Mouse (Mus musculus): ENCODE measurements at regions not wholly inside any gene's neighbourhood (a gene's known extent, or its start where the extent isn't known, plus 50 kb on each side); places are given as distances from the start of the nearest gene placed in this dataset.

GRCm38 (mm10) chr6:98590989-98591388 is 248.4 kb upstream of the Gm765 start:
- no peak overlapping the region for H3K4me3 ChIP-seq (replicated peaks)
- no peaks in the 10 kb centered on the region for H3K9me3 ChIP-seq
- no peaks in the 10 kb centered on the region for H3K27me3 ChIP-seq (replicated peaks)
- no peaks in the 10 kb centered on the region for H3K36me3 ChIP-seq
- H3K27ac ChIP-seq, result no peak overlapping the region
- no peak overlapping the region for H3K4me2 ChIP-seq
- no peak overlapping the region for H3K9ac ChIP-seq
- H3K4me1 ChIP-seq, result no peaks in the 10 kb centered on the region
- 74% methylated on average over 4 of the region's 4 CpGs for WGBS
- ATAC-seq (ENCODE audit: insufficient read depth, low FRiP score, low read depth), result no peak

- H3K27me3 ChIP-seq (replicated peaks), result no peaks in the 10 kb centered on the region
- 0 out of 2 replicates have a peak overlapping the region, but pooled peaks have one; percentile 44 for H3K27ac ChIP-seq
- H3K36me3 ChIP-seq, result no peaks in the 10 kb centered on the region
- no peak overlapping the region for H3K4me3 ChIP-seq (replicated peaks)
- no peaks in the 10 kb centered on the region for H3K9me3 ChIP-seq
- WGBS, result 42% methylated on average over 4 of the region's 4 CpGs
- no peak overlapping the region for H3K4me2 ChIP-seq
- peak; percentile 97 for ATAC-seq (ENCODE audit: insufficient read depth, low FRiP score, low read depth)
- H3K9ac ChIP-seq, result no peak overlapping the region
- H3K4me1 ChIP-seq, result no peaks in the 10 kb centered on the region
Observed at GRCm38 (mm10) chr6:98588979-98589378, 246.4 kb upstream of the Gm765 start.

- Histone ChIP-seq H3K27ac (no peak overlapping the region), H3K9me3 (no peaks in the 10 kb centered on the region), H3K36me3 (no peaks in the 10 kb centered on the region), H3K4me3 (replicated peaks) (no peak overlapping the region), H3K4me2 (no peak overlapping the region), H3K4me1 (0 out of 2 replicates have a peak, but pooled peaks cover 3% of the 10 kb centered on the region), H3K27me3 (replicated peaks) (no peaks in the 10 kb centered on the region), H3K9ac (no peak overlapping the region)
- WGBS, result 82% methylated on average over 4 of the region's 4 CpGs
- no peak for ATAC-seq (ENCODE audit: insufficient read depth, low FRiP score, low read depth)
Observed at GRCm38 (mm10) chr6:98584541-98584940, 242.0 kb upstream of the Gm765 start.

GRCm38 (mm10) chr6:98582826-98583225 is 240.3 kb upstream of the Gm765 start:
- WGBS, result 62% methylated on average over 2 of the region's 2 CpGs
- Histone ChIP-seq H3K9me3 (no peaks in the 10 kb centered on the region), H3K27ac (no peak overlapping the region), H3K36me3 (no peaks in the 10 kb centered on the region), H3K4me1 (0 out of 2 replicates have a peak, but pooled peaks cover 3% of the 10 kb centered on the region), H3K9ac (no peak overlapping the region), H3K27me3 (replicated peaks) (no peaks in the 10 kb centered on the region), H3K4me3 (replicated peaks) (no peak overlapping the region), H3K4me2 (no peak overlapping the region)
- no peak for ATAC-seq (ENCODE audit: insufficient read depth, low FRiP score, low read depth)

- Histone ChIP-seq H3K4me3 (replicated peaks) (no peak overlapping the region), H3K27me3 (replicated peaks) (no peaks in the 10 kb centered on the region), H3K36me3 (no peaks in the 10 kb centered on the region), H3K9me3 (no peaks in the 10 kb centered on the region), H3K4me2 (no peak overlapping the region), H3K9ac (no peak overlapping the region), H3K27ac (no peak overlapping the region), H3K4me1 (no peaks in the 10 kb centered on the region)
- no peak for ATAC-seq (ENCODE audit: insufficient read depth, low FRiP score, low read depth)
- WGBS, result 92% methylated on average over 1 of the region's 1 CpGs
Observed at GRCm38 (mm10) chr6:98575227-98575626, 232.7 kb upstream of the Gm765 start.

GRCm38 (mm10) chr6:98555702-98556101 is 213.1 kb upstream of the Gm765 start:
- Histone ChIP-seq H3K9me3 (no peaks in the 10 kb centered on the region), H3K27me3 (replicated peaks) (no peaks in the 10 kb centered on the region), H3K4me2 (no peak overlapping the region), H3K4me3 (replicated peaks) (no peak overlapping the region), H3K4me1 (no peaks in the 10 kb centered on the region), H3K36me3 (no peaks in the 10 kb centered on the region), H3K27ac (no peak overlapping the region), H3K9ac (no peak overlapping the region)
- 83% methylated on average over 1 of the region's 1 CpGs for WGBS
- ATAC-seq (ENCODE audit: insufficient read depth, low FRiP score, low read depth), result no peak

GRCm38 (mm10) chr6:98553922-98554321 is 211.4 kb upstream of the Gm765 start:
- Histone ChIP-seq H3K9me3 (no peaks in the 10 kb centered on the region), H3K4me3 (replicated peaks) (no peak overlapping the region), H3K27me3 (replicated peaks) (no peaks in the 10 kb centered on the region), H3K9ac (no peak overlapping the region), H3K27ac (no peak overlapping the region), H3K4me2 (no peak overlapping the region), H3K36me3 (no peaks in the 10 kb centered on the region), H3K4me1 (0 out of 2 replicates have a peak, but pooled peaks cover 3% of the 10 kb centered on the region)
- no peak for ATAC-seq (ENCODE audit: insufficient read depth, low FRiP score, low read depth)
- 79% methylated on average over 1 of the region's 1 CpGs for WGBS

- no peak for ATAC-seq (ENCODE audit: insufficient read depth, low FRiP score, low read depth)
Observed at GRCm38 (mm10) chr6:98551781-98552180, 209.2 kb upstream of the Gm765 start.

GRCm38 (mm10) chr6:98526882-98527440 is 184.4 kb upstream of the Gm765 start:
- no peak overlapping the region for H3K27ac ChIP-seq
- no peaks in the 10 kb centered on the region for H3K27me3 ChIP-seq (replicated peaks)
- no peaks in the 10 kb centered on the region for H3K9me3 ChIP-seq
- WGBS, result 67% methylated on average over 15 of the region's 15 CpGs
- H3K9ac ChIP-seq, result no peak overlapping the region
- no peaks in the 10 kb centered on the region for H3K4me1 ChIP-seq
- no peaks in the 10 kb centered on the region for H3K36me3 ChIP-seq
- H3K4me2 ChIP-seq, result no peak overlapping the region
- no peak for ATAC-seq (ENCODE audit: insufficient read depth, low FRiP score, low read depth)
- no peak overlapping the region for H3K4me3 ChIP-seq (replicated peaks)

More at GRCm38 (mm10) chr6:98551781-98552180, 209.2 kb upstream of the Gm765 start:
- Histone ChIP-seq H3K27ac (no peak overlapping the region), H3K4me3 (replicated peaks) (no peak overlapping the region), H3K9me3 (no peaks in the 10 kb centered on the region), H3K27me3 (replicated peaks) (no peaks in the 10 kb centered on the region), H3K4me1 (0 out of 2 replicates have a peak, but pooled peaks cover 3% of the 10 kb centered on the region), H3K36me3 (no peaks in the 10 kb centered on the region), H3K9ac (no peak overlapping the region), H3K4me2 (no peak overlapping the region)
- WGBS, result 80% methylated on average over 3 of the region's 3 CpGs

GRCm38 (mm10) chr6:98525286-98525685 is 182.7 kb upstream of the Gm765 start:
- WGBS, result 7% methylated on average over 6 of the region's 6 CpGs
- no peak overlapping the region for H3K4me2 ChIP-seq
- no peaks in the 10 kb centered on the region for H3K27me3 ChIP-seq (replicated peaks)

GRCm38 (mm10) chr6:98524659-98525058 is 182.1 kb upstream of the Gm765 start:
- Histone ChIP-seq H3K27me3 (replicated peaks) (no peaks in the 10 kb centered on the region), H3K27ac (no peak overlapping the region), H3K9ac (no peak overlapping the region), H3K9me3 (no peaks in the 10 kb centered on the region), H3K4me1 (no peaks in the 10 kb centered on the region), H3K4me2 (no peak overlapping the region), H3K4me3 (replicated peaks) (no peak overlapping the region), H3K36me3 (no peaks in the 10 kb centered on the region)
- 25% methylated on average over 2 of the region's 2 CpGs for WGBS
- no peak for ATAC-seq (ENCODE audit: insufficient read depth, low FRiP score, low read depth)

More at GRCm38 (mm10) chr6:98525286-98525685, 182.7 kb upstream of the Gm765 start:
- no peak overlapping the region for H3K27ac ChIP-seq
- no peak overlapping the region for H3K9ac ChIP-seq
- no peaks in the 10 kb centered on the region for H3K4me1 ChIP-seq
- H3K36me3 ChIP-seq, result no peaks in the 10 kb centered on the region
- H3K9me3 ChIP-seq, result no peaks in the 10 kb centered on the region
- no peak overlapping the region for H3K4me3 ChIP-seq (replicated peaks)
- no peak for ATAC-seq (ENCODE audit: insufficient read depth, low FRiP score, low read depth)

GRCm38 (mm10) chr6:98521526-98521925 is 179.0 kb upstream of the Gm765 start:
- H3K4me3 ChIP-seq (replicated peaks), result no peak overlapping the region
- ATAC-seq (ENCODE audit: insufficient read depth, low FRiP score, low read depth), result no peak
- no peak overlapping the region for H3K27ac ChIP-seq
- no peaks in the 10 kb centered on the region for H3K9me3 ChIP-seq
- no peaks in the 10 kb centered on the region for H3K36me3 ChIP-seq
- no peaks in the 10 kb centered on the region for H3K27me3 ChIP-seq (replicated peaks)
- no peak overlapping the region for H3K9ac ChIP-seq
- H3K4me1 ChIP-seq, result no peaks in the 10 kb centered on the region
- 76% methylated on average over 10 of the region's 10 CpGs for WGBS
- H3K4me2 ChIP-seq, result no peak overlapping the region

GRCm38 (mm10) chr6:98514826-98515225 is 172.3 kb upstream of the Gm765 start:
- no peak overlapping the region for H3K4me2 ChIP-seq
- no peak for ATAC-seq (ENCODE audit: insufficient read depth, low FRiP score, low read depth)

More at GRCm38 (mm10) chr6:98514826-98515225, 172.3 kb upstream of the Gm765 start:
- H3K4me3 ChIP-seq (replicated peaks), result no peak overlapping the region
- WGBS, result 82% methylated on average over 3 of the region's 3 CpGs
- no peaks in the 10 kb centered on the region for H3K4me1 ChIP-seq
- H3K27me3 ChIP-seq (replicated peaks), result no peaks in the 10 kb centered on the region
- no peak overlapping the region for H3K27ac ChIP-seq
- H3K9ac ChIP-seq, result no peak overlapping the region
- no peaks in the 10 kb centered on the region for H3K9me3 ChIP-seq
- H3K36me3 ChIP-seq, result no peaks in the 10 kb centered on the region

All from stomach, embryonic 15.5 days (tissue).